In the genomic region with DNA sequence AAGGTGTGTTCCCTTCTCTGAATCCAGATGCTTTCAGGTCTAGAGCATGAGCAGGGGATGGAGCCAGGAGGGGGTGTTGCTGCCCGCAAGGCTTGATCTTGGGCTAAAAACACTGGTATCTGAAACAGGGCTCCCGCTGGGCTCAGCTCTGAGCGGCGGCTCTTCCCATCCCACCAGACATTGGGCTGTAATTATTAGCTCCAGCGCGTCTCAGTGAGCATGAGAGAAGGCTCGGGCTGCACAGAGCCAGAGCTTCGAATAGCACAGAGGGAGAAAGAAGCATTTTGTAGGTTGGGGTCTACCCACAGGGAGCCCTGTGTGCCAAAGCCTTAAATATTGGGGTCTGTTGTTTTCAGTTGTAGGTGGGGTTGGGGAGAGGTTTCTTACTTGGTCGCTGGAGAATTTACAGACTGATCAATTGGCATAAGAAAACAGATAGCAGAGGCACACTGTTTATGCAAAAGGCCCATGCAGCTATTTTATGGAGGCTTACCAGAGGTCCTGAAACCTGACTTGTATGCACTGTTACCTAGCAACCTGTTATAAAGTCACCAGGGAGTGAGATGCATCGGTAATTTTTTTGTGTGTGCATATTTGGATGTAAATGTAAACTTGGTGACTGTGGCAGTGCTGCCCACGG, we compare ENCODE assay signal across 11 mouse cellular contexts. TPM values are rescaled to one million over a fixed set of nuclear protein-coding genes. Genes with fewer than 3 reads are reported as not detected.
DNase-seq lines count a peak whose midpoint lies in the region; ATAC-seq and TF ChIP-seq lines count a peak whose summit lies in the region.
"Had no signal": no experiment of that assay in that cellular context is flagged by ENCODE, and none has a peak within 500 bp of the region (broad histone marks: within the 10 kb centered on the region; RNA-seq: fewer than 3 reads in every experiment).

No protein-coding gene starts in this region.

- H3K9ac ChIP-seq in hindbrain, embryonic 11.5 days (ENCODE audit: low read depth, low read length), result 0 out of 2 replicates have a peak overlapping the region, but pooled peaks have one; percentile 1
- 0 out of 2 replicates have a peak overlapping the region, but pooled peaks have one; percentile 15 for H3K9ac ChIP-seq in midbrain, embryonic 12.5 days (replicated peaks)
- no peak overlapping the region for H3K9ac ChIP-seq in stomach, postnatal 0 days (ENCODE audit: low read length)
- H3K9ac ChIP-seq: heart, embryonic 13.5 days; lung, embryonic 15.5 days had no signal

- intact Hi-C loops in left cerebral cortex, adult 2 months (cut with DNase I), result loop anchor here (5.0 kb wide), 1 partner anchor 46 kb away; no protein-coding TSS in a partner anchor

- TF ChIP-seq CTCF in left cerebral cortex, adult 2 months (IDR thresholded peaks at IDR 0.05), result no peak
- TF ChIP-seq CTCF in stomach, postnatal 0 days (IDR thresholded peaks at IDR 0.05; ENCODE audit: low read depth), result no peak

- H3K36me3 ChIP-seq in hindbrain, embryonic 11.5 days (ENCODE audit: control insufficient read depth, insufficient read depth, low read length), result no peaks in the 10 kb centered on the region
- H3K36me3 ChIP-seq in midbrain, embryonic 12.5 days, result peaks cover 32% of the 10 kb centered on the region
- peaks cover 5% of the 10 kb centered on the region; the same call in 1 of the 2 replicates for H3K36me3 ChIP-seq in stomach, postnatal 0 days (ENCODE audit: control insufficient read depth, insufficient read depth, low read length)

- 24% methylated on average over 11 of the region's 11 CpGs for WGBS in hindbrain, embryonic 11.5 days
- 15% methylated on average over 11 of the region's 11 CpGs for WGBS in midbrain, embryonic 12.5 days
- WGBS in stomach, postnatal 0 days, result 58% methylated on average over 11 of the region's 11 CpGs

- no peak for DNase-seq in left cerebral cortex, adult 2 months (ENCODE audit: extremely low spot score in 1 of 2, low spot score in 2 of 2)
- DNase-seq in left cerebral cortex, adult 9 months (ENCODE audit: low spot score in 2 of 2), result no peak
- peak; percentile 23 for DNase-seq in hindbrain, embryonic 11.5 days (ENCODE audit: low spot score)
- DNase-seq in stomach, postnatal 0 days (ENCODE audit: low spot score), result no peak
- DNase-seq in cerebellum, adult 18-20 months, result no peak
- DNase-seq in ovary, adult 18-20 months (ENCODE audit: low spot score), result no peak
- no peak for DNase-seq in layer of hippocampus, postnatal 36 days

- H3K4me2 ChIP-seq in hindbrain, embryonic 11.5 days (replicated peaks; ENCODE audit: low read depth, low read length), result no peak overlapping the region
- no peak overlapping the region for H3K4me2 ChIP-seq in midbrain, embryonic 12.5 days (replicated peaks)
- H3K4me2 ChIP-seq in stomach, postnatal 0 days (replicated peaks; ENCODE audit: low read depth), result no peak overlapping the region
- H3K4me2 ChIP-seq: heart, embryonic 13.5 days; lung, embryonic 15.5 days had no signal

- no peaks in the 10 kb centered on the region for H3K27me3 ChIP-seq in hindbrain, embryonic 11.5 days (ENCODE audit: control insufficient read depth, insufficient read depth, low read length)
- no peaks in the 10 kb centered on the region for H3K27me3 ChIP-seq in midbrain, embryonic 12.5 days
- H3K27me3 ChIP-seq in stomach, postnatal 0 days (ENCODE audit: control insufficient read depth, insufficient read depth, low read length), result no peaks in the 10 kb centered on the region
- H3K27me3 ChIP-seq: heart, embryonic 13.5 days; lung, embryonic 15.5 days had no signal

- no peaks in the 10 kb centered on the region for H3K9me3 ChIP-seq in hindbrain, embryonic 11.5 days (ENCODE audit: control insufficient read depth, low read length)
- H3K9me3 ChIP-seq in midbrain, embryonic 12.5 days, result no peaks in the 10 kb centered on the region
- no peaks in the 10 kb centered on the region for H3K9me3 ChIP-seq in stomach, postnatal 0 days (ENCODE audit: control insufficient read depth, low read length)
- H3K9me3 ChIP-seq: heart, embryonic 13.5 days; lung, embryonic 15.5 days had no signal

- H3K4me1 ChIP-seq in hindbrain, embryonic 11.5 days (replicated peaks; ENCODE audit: control insufficient read depth, insufficient read depth, low read length), result peaks cover 6% of the 10 kb centered on the region
- peaks cover 30% of the 10 kb centered on the region for H3K4me1 ChIP-seq in midbrain, embryonic 12.5 days
- no peaks in the 10 kb centered on the region; the same call in 1 of the 2 replicates for H3K4me1 ChIP-seq in stomach, postnatal 0 days (replicated peaks; ENCODE audit: control insufficient read depth, insufficient read depth)

- H3K4me3 ChIP-seq in left cerebral cortex, adult 2 months, result no peak overlapping the region
- no peak overlapping the region for H3K4me3 ChIP-seq in hindbrain, embryonic 11.5 days (ENCODE audit: low read depth, low read length)
- no peak overlapping the region for H3K4me3 ChIP-seq in midbrain, embryonic 12.5 days
- H3K4me3 ChIP-seq in stomach, postnatal 0 days (ENCODE audit: low read depth, low read length), result no peak overlapping the region
- H3K4me3 ChIP-seq: heart, embryonic 13.5 days; lung, embryonic 15.5 days; myocyte had no signal

- no peak for TF ChIP-seq EP300 in stomach, postnatal 0 days (optimal IDR thresholded peaks at IDR 0.05)

- peak overlapping the region; percentile 66 for H3K27ac ChIP-seq in left cerebral cortex, adult 2 months
- peak overlapping the region; percentile 58 for H3K27ac ChIP-seq in hindbrain, embryonic 11.5 days (ENCODE audit: low read depth, low read length)
- H3K27ac ChIP-seq in midbrain, embryonic 12.5 days (replicated peaks), result peak overlapping the region; percentile 80
- peak overlapping the region; percentile 18; the same call in 1 of the 2 replicates for H3K27ac ChIP-seq in stomach, postnatal 0 days (replicated peaks)
- H3K27ac ChIP-seq: heart, embryonic 13.5 days; lung, embryonic 15.5 days had no signal

- ATAC-seq in hindbrain, embryonic 11.5 days (ENCODE audit: low FRiP score), result peak; percentile 59; the same call in 1 of the 2 replicates
- peak; percentile 31 for ATAC-seq in midbrain, embryonic 12.5 days (ENCODE audit: low FRiP score, low read depth)
- no peak for ATAC-seq in stomach, postnatal 0 days (ENCODE audit: low FRiP score, low TSS enrichment)

RNA-seq across cellular contexts. Expression of a gene that starts 50.4 kb away (rescaled TPM):
- total RNA-seq in left cerebral cortex, adult 2 months (2021), result 10 to 100 TPM; 43.3 to 44.1 TPM
- 11.5 and 12.7 TPM in 2 replicates for polyA plus RNA-seq in hindbrain, embryonic 11.5 days (2014; fragmentation: Nextera tagmentation; extraction: Ambion mirVana)
- polyA plus RNA-seq in midbrain, embryonic 12.5 days (2016; fragmentation: Nextera tagmentation; extraction: Ambion mirVana), result 12.0 and 13.0 TPM in 2 replicates
- polyA plus RNA-seq in stomach, postnatal 0 days (2015; fragmentation: Nextera tagmentation; extraction: Ambion mirVana), result 2.9 and 3.2 TPM in 2 replicates
- 10 to 100 TPM; 30.3 to 32.3 TPM for total RNA-seq in layer of hippocampus, postnatal 36 days (2021)

Comparison
In these comparisons a context has a peak if more than half of its experiments do, and no peak if none do; other contexts are left out.
1. H3K27ac ChIP-seq: peak in every context shown above with its lines; median percentile 80 in midbrain, embryonic 12.5 days; 66 in left cerebral cortex, adult 2 months; 58 in hindbrain, embryonic 11.5 days; 18 in stomach, postnatal 0 days.